Mouse (Mus musculus) B cell, adult 67 days (primary cell): ENCODE results near the gene Ankrd37. TPM values are rescaled to one million over a fixed set of nuclear protein-coding genes. Genes with fewer than 3 reads are reported as not detected.

Source experiments
- total RNA-seq, 2 experiments: library from RNA; stranded (reverse); gene quantifications; 4 replicates each; pipeline ENCODE4 v1.2.4; 2023

Ankrd37 gene
- 10 to 100 TPM; 12.5 to 15.4 TPM for total RNA-seq

GRCm38 (mm10) chr8:46005596-46005995, at the start of gene Ankrd37:
Gene Ankrd37 (minus strand): TSS chr8:46005707.

GRCm38 (mm10) chr8:45999138-45999783, 6.2 kb downstream of the Ankrd37 start, which contains the start of gene Lrp2bp:
Gene Lrp2bp (plus strand): TSS chr8:45999303.

GRCm38 (mm10) chr8:45975126-45975836, 30.2 kb downstream of the Ankrd37 start, which contains the start of the genes 1700029J07Rik and Ufsp2:
Gene 1700029J07Rik (minus strand): TSS chr8:45975252.
Gene Ufsp2 (plus strand): TSS chr8:45975528.

Other genes with a start within 250 kb of the Ankrd37 start
- 1 to 10 TPM in 1 of 2 experiments, under 1 TPM in 1; 0.32 to 1.6 TPM for gene Pdlim3, start 120.2 kb downstream of the Ankrd37 start, total RNA-seq
- gene Ccdc110, start 71.1 kb downstream of the Ankrd37 start, total RNA-seq: not detected
- gene 1700029J07Rik, start 30.5 kb downstream of the Ankrd37 start, total RNA-seq: 1 to 10 TPM; 6.9 to 7.4 TPM
- gene Ufsp2, start 30.2 kb downstream of the Ankrd37 start, total RNA-seq: 10 to 100 TPM; 27.1 to 27.3 TPM
- gene Lrp2bp, start 6.4 kb downstream of the Ankrd37 start, total RNA-seq: under 1 TPM; 0.17 to 0.83 TPM
- gene Cfap97, start 146.1 kb upstream of the Ankrd37 start, total RNA-seq: 10 to 100 TPM; 24.9 to 30.4 TPM
- gene Snx25, start 146.5 kb upstream of the Ankrd37 start, total RNA-seq: 10 to 100 TPM; 44.5 to 58.2 TPM
- gene Slc25a4, start 205.6 kb upstream of the Ankrd37 start, total RNA-seq: 10 to 100 TPM; 51.0 to 61.0 TPM